Mouse (Mus musculus) myocyte (in vitro differentiated cells): ENCODE measurements around the gene Per1.

Source experiments
- MAX ChIP-seq: IDR thresholded peaks from one replicate; pipeline ENCODE4 v1.6.1; 2011; ENCODE audit warnings: low read depth, mild to moderate bottlenecking, control low read depth
- REST ChIP-seq: IDR thresholded peaks from one replicate; pipeline ENCODE4 v1.6.1; 2011; ENCODE audit warnings: mild to moderate bottlenecking, control low read depth, moderate library complexity; ENCODE audit not compliant: insufficient read depth, insufficient read length
- USF1 ChIP-seq: IDR thresholded peaks from one replicate; pipeline ENCODE4 v1.6.1; 2011; ENCODE audit warnings: low read depth, mild to moderate bottlenecking, control low read depth, moderate library complexity

DNA sequence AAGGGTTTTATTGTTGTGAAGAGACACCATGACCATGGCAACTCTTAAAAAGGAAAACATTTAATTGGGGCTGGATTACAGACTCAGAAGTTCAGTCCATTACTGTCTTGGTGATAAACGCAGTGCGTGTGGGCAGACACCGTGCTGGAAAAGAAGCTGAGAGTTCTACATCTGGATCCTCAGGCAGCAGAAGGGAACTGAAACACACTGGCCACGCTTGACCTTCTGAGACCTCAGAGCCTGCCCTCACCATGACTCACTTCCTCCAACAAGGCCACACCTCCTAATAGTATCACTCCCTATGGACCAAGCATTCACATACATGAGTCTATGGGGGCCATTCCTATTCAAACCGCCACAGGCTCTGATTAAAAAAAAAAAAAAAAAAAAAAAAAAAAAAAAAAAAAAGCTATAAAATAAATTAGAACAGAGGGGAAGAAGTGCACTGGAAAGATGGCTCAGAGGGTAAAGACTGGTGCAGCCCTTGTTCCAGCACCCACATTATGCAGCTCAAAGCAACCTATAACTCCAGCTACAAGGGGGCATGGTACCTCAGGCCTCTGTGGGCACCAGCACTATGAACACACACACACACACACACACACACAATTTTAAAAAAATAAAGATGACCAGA lies 16.1 kb upstream of the Per1 start:
- no peak for TF ChIP-seq REST
- TF ChIP-seq USF1, result no peak
- no peak for TF ChIP-seq MAX
